Mouse (Mus musculus): ENCODE results near the gene Elp5.
"Not testable (repeated sequence)": the region's sequence is repeated elsewhere in the genome, so short reads cannot be mapped to it uniquely, and the experiment has no call there.

Gene Elp5

DNA sequence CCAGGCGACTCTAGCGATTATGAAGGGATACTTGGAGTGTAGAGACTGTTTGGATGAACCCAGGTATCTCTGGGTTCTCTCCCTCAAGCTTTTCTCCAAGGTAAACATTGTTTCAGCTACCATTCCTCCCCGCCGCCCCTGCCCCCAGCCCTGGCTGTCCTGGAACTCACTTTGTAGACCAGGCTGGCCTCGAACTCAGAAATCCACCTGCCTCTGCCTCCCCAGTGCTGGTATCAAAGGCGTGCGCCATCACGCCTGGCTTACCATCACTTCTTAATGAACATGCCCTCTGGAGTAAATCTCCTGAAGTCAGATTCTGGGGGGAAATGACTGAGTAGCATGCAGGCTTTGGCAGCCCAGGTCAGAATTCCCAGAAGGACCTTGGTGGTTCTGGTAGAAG is at the start of gene Elp5:
Elp5 (minus strand) TSS at position 293 of the 400 bp plus-strand sequence.
- ATAC-seq (ENCODE audit: low TSS enrichment), result no peak

DNA sequence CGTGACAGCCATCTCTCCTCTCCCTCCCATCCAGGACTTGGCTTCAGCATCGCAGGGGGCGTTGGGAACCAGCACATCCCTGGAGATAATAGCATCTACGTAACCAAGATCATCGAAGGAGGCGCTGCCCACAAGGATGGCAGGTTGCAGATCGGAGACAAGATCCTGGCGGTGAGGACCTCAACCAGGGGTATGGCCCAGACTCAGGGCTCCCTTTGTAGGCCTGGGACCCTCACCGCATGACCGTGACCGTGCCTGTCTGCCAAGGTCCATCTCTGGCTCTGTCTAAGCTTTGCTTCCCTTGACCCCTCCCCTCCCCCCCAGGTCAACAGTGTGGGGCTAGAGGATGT is 49.0 kb upstream of the Elp5 start:
- no peak for ATAC-seq (ENCODE audit: low TSS enrichment)

DNA sequence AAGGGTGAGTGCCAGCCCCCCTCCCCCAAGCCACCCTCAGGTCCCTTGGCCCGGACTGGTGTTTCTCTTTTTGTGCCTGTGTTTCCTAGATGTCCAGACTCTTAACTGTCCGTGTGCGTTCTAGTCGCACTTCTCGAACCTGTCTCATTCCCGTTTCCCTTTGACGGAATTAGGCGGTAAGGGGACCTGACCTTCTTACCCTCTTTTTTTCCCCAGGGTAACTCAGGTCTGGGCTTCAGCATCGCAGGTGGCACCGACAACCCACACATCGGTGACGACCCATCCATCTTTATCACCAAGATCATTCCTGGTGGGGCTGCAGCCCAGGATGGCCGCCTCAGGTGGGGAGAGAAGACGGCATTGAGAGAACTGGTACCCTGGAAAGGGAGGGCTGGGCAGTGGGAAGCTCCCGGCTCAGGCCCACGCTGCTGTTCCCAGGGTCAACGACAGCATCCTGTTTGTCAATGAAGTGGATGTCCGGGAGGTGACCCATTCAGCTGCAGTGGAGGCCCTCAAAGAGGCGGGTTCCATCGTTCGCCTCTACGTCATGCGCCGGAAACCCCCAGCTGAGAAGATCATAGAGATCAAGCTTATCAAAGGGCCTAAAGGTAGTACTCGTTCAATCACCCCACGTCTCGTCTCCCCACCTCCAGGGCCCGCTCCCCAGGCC is 48.5 kb upstream of the Elp5 start:
- ATAC-seq (ENCODE audit: low TSS enrichment), result no peak

DNA sequence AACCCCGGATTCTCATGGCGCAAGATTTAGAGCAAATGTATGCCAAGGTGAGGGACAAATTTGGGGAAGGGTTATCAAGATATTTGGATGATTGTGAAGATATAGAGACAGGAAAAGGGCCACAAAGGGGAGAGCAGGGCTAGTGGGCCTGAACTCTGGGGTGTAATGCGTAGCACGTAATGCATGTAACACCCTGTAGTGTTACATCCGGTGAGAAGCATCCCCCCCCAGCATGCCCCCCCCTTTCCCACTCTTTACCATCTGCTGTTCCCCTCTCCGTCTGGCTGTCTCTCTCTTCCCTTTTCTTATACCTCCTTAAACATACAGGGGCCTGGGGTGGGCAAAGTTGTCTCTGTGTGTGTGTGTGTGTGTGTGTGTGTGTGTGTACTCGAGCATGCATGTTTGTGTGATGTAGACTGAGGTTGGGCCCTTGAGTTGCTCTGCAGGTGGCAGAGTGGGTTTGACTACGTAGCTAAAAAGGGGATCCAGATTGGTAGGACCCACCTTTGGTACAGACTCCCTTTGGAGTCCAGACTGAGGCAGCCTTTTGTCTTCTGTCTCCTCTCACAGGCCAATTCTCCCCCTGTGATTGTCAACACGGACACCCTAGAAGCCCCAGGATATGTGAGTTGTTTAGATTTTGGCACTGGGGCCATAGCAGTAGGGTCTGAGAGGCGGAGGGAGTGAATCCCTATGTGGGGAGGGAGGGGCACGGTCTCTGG is 47.7 kb upstream of the Elp5 start:
- ATAC-seq (ENCODE audit: low TSS enrichment), result no peak

DNA sequence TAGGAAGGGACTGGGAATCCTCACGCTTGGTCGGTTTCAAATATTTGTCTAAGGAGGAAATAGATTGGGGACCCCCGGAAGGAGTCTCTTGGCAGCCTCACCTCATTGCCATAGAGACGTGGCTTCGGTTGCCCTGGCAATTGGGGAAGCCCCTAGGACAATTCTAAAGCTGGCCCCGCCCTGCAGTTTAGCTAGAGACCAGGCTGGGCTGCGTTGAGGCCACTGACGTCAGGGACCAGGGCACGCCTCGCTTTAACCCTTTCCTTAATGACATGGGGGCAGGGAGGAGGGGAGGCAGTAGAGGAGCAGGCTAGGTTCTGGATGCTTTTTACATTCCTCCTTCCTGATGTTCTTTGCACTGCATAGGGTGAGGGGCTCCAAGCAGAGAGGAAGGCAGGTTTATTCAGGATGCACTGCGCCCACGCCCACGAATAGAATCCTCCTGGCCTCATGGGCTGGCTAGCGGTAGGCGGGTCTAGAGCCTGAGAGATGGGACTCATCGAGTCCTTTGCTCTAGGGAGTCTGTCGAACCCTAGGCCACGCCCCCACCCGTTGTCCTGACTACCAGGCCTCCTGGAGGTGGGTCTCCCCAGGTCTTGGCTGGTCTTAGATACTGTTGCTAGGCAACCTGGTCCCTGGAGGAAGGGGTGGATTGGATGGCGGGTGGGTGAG is 46.9 kb upstream of the Elp5 start:
- peak; percentile 56 for ATAC-seq (ENCODE audit: low TSS enrichment)

DNA sequence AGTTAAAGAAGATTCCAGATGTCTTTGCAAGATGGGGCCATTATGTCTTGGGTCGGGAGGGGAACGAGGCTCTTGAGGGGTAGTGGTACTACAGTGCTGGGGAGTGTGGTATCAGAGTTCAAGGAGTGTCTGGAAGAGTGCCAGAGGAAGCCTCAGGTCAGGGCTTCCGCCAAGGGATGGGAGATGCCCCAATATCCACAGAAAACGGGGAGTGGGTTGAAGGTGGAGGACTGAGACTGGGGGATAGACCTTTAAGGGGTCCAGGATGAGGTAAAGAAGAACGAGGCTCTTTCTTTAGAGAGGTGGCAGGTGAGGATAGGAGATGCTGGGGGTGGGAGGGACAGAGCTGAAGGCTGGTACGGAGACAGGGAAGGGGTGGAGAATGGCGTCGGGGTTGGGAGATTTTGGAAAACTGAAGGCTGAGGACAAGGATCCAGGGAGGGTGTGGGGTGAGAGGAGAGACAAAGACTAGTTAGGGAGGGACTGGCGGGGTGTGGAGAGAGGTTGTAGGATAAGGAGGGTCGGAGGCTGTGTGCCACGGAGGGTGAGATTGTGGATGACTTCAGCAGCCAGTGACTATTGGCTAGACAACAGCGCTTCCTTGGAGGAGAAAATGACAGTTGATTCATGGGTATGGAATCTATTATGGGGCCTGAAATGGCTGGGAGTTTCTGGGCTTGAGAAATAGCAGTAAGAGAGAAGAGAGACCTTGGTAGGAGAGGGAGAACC is 46.2 kb upstream of the Elp5 start:
- ATAC-seq (ENCODE audit: low TSS enrichment), result no peak

DNA sequence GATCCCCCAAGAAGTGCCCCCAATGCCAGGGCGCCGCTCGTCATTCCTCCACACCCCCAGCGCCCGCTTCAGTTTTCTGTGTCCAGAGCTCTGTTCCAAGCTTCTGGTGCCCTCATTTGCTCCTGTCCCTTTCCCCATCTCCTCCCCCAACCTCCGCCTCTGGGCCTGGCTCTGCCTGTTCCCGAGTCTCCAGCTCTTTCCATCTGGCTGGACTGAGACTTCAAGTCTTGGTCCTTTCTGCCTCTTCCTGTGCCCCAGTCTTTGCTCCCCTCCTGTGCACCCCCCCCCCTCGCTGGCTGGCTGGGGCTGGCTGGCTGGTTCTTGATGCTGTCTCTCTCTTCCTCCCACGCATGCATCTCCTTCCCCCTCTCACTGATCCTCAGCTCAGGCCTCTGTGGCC is 45.1 kb upstream of the Elp5 start:
- ATAC-seq (ENCODE audit: low TSS enrichment), result 0 out of 2 replicates have a peak, but pooled peaks have one; percentile 5

DNA sequence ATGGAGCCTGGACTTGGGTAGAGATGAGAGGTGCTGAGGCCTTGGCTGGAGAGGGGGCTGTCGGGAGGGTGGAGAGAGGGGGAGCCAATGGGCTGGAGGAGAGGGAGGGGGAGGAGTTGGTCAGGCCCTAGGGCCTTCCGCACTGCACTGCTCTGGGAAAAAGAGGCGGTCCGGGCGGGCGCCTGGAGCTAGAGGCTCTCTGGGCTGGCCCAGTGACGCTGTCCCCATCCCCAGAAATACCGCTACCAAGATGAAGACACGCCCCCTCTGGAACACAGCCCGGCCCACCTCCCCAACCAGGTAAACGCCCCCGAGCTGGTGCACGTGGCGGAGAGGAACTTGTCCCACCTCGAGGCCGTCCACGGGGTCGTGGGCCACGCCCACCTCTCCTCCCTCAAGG is 44.4 kb upstream of the Elp5 start:
- ATAC-seq (ENCODE audit: low TSS enrichment), result no peak

DNA sequence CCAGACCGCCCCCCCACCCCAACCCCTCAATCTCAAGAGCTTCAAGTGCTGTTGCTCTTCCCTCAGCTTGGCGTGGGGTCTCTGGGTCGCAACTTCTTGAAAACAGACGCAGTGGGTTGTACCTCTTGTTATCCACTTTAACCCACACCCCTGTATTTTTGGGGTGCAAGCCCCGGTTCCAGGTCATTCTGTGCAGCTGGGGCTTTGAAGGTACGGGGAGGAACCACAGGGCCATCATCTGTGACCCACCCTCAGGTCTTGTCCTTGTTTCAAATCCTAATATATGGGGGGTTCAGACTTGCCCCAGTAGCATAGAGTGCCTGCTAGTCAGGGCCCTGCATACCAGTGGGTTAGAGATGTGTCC is 41.8 kb upstream of the Elp5 start:
- ATAC-seq (ENCODE audit: low TSS enrichment), result no peak

DNA sequence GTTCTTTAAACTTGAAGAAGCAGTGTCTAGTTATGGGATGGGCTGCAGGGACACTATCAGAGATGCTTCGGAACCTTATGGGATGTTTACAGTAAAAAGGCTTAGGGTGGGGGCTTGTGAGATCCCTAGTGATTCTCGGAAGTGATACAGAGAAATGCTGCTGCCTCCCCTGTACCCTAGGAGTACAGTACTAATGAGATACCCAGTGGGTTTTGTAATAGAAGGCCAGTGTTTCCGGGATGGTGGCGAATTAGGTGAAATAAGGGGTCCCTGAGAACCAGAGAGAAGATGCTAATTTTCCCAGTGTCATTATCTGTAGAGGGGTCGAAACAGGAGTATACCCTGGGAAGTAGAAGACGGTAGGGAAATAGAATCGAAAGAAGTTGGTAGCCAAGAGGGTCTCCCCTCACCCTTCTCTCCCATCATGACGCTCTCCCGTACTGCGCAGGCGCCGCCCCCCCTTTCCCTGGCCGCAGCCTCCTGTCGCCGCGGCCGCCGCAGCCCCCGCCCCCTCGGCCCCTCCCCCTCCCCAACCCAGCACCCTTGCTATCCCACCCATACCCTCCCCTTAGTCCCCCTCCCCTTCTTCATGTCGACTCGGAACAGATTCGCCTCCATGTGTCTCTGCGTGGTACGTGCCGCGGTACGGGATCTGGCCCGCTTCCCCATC is 41.3 kb upstream of the Elp5 start:
- no peak for ATAC-seq (ENCODE audit: low TSS enrichment)

DNA sequence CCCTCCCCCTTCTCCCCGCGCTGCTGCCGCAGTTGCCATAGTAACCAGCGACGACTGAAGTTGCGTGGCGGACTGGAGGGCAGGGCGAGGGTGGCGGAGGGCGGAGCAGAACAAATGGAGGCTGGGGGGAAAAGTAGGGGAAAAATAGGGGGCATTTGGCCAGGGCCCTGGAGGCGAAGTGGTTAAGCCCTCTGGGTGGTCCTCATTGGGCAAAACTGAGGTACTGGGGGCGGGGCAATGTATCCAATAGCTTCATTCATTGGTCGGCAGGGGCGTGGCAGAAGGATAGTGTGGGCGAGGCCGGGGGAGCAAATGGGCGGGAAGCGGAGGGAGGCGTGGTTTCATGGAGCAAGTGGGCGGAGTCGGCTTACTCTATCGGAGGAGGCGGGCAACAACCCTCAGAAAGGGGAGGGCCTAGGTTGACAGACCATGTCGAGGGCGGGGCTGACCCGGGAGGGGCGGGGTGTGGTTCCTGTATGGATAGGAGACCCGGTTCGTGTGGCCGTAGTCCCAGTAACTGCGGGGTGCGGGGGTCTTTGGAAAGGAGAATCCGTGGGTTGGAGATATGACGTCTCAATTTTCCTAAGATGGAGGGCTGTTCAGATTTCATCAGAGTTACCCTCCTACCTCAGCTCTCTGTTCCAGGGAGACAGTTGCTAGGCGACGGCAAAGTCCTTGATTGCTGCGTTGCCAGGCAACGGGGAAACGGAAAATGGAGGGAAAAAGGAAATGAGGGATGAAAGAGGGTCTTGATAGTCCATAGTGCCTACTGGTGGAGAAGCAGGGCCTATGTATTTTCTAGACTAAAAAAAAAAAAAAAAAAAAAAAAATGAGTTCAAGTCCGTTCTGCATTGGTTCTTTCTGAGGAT is 39.2 kb upstream of the Elp5 start:
- peak; percentile 32 for ATAC-seq (ENCODE audit: low TSS enrichment)

DNA sequence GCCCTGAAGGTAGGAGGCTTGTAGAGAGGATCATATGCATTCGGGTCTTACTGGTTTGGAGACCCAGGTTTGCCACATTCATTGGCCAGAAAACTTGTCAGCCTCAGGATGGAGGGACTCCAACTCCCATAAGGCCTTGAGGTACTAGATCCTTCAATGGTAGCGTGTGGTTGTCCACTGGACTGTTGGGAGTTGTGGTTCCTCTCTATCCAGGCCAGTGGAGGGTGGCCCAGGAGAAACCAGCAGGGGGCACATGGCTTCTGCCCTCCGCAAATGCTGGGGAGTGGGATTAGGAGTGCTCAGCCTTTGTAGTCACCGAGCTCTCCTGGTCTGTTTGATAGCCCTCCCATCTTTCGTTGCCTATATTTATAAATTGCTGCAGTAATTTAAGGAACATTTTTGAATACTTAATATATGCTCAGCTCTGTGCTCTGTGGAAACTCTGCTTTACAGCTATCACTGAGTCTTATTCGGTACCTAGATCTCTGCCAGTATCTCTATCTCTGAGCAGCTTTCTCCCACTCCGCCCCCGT is 38.5 kb upstream of the Elp5 start:
- ATAC-seq (ENCODE audit: low TSS enrichment), result peak; percentile 59

DNA sequence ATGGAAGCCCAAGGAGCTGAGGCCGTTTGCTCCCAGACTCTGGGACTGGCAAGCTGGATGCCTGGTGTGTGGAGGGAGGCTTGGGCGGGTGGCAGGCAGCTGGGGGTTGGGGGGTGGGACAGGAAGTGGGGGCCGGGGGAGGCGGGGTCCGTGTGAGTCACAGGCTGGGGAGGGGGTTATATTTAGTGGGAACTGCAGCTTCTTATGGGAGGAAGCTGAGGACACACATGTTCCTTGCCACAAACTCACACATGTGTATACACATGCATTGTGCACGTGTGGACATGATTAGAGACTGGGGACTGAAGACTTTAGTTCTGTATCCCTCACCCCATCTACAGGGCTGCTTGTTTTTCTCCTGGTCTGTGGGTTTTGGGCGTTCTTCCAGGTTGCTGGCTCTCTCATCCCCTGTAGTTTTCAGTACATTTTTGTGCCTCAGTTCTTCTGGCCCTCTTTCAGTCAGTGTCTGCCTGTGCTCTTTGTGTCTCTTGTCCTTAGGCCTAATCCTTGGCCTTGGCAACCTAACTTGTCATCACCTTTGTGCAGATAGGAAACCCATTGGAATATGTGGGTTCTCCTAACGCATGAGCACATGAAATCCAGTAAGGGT is 37.8 kb upstream of the Elp5 start:
- no peak for ATAC-seq (ENCODE audit: low TSS enrichment)

DNA sequence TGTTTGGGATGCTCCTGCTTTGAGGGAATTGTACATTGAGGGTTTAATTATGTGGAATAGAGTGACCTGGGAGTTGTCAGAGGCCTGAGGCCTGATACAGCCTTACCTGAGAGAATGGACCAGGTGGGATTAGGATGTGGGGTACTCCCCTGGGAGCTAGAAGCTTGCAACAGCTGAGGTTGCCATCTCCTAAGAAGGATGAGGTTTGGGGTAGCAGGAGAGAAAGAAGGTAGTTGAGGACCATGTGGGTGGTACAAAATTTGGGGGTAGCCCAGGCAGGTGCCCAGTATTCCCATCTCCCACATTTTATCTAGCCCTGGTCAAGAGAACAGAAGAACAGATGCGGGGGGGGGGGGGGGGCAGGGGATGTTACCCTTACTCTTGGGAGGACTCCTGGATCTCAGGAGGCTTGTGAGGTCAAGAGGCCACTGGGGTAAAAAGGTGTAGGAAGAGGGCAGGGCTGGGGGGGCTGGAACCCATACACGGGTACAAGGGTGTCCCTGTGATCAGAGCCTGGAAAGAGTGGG is 37.2 kb upstream of the Elp5 start:
- ATAC-seq (ENCODE audit: low TSS enrichment), result no peak

DNA sequence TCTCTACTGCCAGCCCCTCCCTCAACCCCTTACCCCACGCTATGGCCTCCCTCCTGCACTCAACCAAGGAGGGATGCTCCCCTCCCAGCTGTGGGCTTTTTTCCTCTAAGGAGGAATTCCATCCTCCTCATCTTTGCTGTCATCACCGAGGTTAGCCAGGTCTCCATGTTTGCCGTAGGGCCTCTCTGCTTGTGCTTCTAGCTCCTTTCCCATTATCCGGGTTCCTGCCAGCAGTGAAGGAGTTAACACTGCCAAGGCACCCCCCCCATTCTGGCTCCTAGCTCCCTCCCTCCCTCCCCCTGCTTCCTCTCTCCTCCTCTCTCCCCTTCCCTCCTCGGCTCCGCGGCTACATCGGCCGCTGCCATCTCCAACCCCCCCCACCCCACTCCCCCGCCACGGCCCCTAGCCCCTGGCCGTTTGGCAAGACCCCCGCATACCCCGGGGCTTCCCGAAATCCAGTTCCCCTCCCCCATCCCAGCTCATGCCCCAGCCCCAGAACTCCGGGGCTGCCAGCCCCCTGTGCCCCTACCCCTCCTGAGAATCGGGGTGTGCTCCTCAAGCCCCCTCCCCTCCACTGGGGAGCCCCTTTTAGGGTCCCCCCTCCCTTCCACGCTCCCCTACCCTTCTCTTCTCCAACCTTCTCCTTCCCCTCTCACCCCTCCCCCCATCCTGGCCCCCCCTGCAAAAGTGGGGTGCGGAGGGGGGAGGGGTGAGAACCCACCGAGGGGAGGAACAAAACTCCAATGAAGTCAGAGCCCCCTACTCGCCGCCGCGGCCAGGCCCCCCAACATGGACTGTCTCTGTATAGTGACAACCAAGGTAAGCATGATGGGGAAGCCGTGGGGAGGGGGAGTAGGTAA is 36.0 kb upstream of the Elp5 start:
- ATAC-seq (ENCODE audit: low TSS enrichment), result no peak; the same call in 1 of the 2 replicates

DNA sequence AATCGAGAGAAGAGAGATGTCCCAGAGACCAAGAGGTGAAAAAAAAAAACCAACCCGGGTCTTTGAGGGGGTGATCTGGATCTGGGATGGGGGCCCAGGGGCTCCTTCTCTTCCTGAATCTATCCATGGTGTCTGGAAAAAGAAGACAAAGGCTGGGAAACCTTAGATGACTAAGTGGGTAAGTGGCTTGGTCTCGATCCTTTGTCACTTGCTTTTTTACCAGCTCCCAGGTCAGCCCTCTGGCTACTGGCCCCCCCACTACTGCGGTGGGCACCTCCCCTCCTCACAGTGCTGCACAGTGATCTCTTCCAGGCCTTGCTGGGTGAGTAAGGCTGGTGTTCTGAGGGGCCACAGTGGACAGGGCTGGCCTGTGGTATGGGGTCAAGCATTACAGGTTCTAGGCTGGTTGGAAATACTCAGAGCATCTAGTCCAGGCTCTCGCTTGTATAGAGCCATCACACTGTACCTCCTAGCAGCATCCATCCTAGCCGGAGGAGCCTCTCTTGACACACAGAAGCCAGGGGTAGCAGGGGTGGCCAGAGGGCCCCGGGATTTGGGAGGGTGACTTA is 35.0 kb upstream of the Elp5 start:
- no peak for ATAC-seq (ENCODE audit: low TSS enrichment)

DNA sequence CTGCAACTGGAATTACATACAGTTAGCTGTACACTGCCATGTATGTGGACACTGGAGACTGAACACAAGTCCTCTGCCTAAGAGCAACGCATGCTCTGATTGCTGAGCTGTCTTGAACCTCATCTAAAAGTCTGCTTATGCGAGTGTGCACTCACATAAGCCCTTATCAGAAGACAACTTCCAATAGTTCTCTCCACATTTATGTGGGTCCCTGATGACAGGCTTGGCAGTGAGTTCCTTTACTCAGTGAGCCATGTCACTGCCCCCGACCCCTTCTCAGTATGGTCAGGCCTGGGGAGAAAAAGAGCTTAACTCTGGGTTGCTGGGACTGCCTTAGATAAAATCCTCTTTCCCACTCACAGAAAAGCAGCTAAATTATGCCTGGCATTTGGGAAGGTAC is 34.4 kb upstream of the Elp5 start, which contains the start of gene Dlg4:
Dlg4 (plus strand) TSS at position 274 of the 400 bp plus-strand sequence.
- no peak for ATAC-seq (ENCODE audit: low TSS enrichment)

DNA sequence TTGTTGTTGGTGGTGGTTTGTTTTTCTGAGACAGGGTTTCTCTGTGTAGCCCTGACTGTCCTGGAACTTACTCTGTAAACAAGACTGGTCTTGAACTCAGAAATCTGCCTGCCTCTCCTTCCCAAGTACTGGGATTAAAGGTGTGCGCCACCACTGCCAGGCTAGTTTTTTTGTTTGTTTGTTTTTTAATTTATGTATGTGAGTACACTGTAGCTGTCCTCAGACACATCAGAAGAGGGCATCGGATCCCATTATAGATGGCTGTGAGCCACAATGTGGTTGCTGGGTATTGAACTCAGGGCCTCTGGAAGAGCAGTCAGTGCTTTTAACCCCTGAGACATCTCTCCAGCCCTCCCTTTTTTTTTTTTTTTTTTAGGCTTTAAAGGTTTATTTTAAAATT is 33.9 kb upstream of the Elp5 start:
- not testable (repeated sequence) for ATAC-seq (ENCODE audit: low TSS enrichment)

DNA sequence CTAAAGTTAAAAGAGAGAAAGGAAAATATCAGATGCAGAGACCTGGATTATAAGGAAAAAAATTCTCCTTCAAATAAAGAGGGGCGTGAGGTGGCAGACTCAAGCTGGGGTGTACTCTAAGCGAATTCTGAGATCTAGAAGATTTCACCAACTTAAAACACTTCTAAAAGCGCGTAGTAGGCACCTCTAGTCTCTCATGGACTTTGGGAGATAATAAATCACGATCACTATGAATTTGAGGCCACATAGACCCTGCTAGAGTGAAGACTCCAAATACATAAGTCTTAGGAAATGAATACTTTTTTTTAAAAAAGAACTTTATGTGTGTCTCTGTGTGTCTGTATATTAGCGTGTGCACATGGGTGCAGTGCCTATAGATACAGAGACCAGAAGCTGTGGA is 33.4 kb upstream of the Elp5 start:
- ATAC-seq (ENCODE audit: low TSS enrichment), result no peak
